Mouse (Mus musculus): ENCODE results near the gene Tmtc2. TPM values are rescaled to one million over a fixed set of nuclear protein-coding genes. Genes with fewer than 3 reads are reported as not detected.
A peak's percentile ranks its signal among the peaks of the same experiment; 100 is the strongest.

Tmtc2 gene
- polyA plus RNA-seq, 1 experiment from 2014 or later = 15.2 TPM

DNA sequence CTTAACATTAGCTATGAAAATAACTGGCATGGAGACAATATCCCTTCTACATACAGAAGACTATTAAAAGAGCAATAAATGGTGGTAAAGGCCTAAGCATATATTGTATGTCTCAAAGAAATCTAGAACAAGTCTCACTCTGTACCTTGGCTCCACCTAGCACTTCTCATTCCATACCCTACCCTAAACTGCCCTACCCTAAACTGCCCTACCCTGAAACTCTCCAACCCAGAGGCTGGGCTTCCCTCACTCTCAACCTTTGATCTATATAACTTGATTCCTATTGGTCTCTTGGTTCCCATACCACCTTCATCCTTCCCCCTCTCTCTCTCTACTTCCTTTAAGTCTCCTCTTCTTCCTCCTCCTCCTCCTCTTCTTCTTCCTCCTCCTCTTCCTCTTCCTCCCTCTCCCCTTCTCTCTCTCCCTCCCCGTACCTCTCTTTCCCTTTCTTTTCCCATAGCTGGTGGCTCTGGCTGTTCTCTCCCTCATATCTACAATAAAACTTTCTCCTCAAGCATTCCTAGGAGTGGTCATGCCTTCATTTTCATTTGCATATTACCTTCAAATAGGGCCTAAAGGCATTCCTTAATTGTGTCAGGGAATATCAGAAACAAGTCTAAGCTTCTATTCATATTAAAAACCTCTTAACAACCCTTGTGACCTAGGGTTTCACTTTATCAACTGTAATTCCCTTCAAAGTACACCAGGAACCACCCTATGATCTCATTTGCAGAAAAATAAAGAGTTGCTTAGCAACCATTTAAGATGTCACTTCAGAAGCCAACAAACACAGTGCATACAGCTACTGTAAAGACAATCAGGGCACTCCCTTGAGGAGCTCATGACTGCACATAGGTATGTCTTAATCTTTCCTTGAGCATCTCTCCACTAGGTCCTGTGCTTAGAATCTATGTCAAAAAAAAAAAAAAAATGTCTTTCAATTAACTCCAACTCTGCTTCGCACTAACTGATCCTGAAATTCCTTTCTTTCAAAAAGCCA, 29.9 kb downstream of the Tmtc2 start:
- Histone ChIP-seq H3K27me3 (no peaks in the 10 kb centered on the region), H3K36me3 (0 out of 2 replicates have a peak, but pooled peaks cover 2% of the 10 kb centered on the region), H3K4me1 (no peaks in the 10 kb centered on the region), H3K9me3 (replicated peaks) (no peaks in the 10 kb centered on the region), H3K9ac (no peak overlapping the region), H3K4me3 (replicated peaks) (no peak overlapping the region), H3K4me2 (replicated peaks) (no peak overlapping the region), H3K27ac (replicated peaks) (no peak overlapping the region)
- no peak for ATAC-seq (ENCODE audit: insufficient number of reproducible peaks, low FRiP score, low TSS enrichment, low read depth)
- WGBS = 93% methylated on average over 2 of the region's 2 CpGs

DNA sequence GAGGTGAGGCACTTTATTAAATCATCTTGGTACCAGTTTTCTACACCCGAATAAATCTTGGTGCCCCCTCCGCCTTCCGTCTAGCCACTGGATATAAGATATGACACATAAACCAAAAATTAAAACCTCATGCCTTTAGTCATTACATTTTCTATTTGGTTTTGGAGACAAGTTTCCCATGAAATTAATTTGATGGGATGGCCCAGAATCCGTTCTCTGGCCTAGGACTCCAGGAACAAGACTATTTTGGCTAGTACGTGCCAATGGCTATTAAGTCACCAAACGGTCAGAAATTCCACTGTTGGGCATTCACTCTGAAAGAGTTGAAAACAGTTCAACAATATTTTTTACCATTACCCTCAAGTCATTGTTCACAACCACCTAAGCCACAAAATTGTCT, 32.2 kb downstream of the Tmtc2 start:
- WGBS = 78% methylated on average over 6 of the region's 6 CpGs
- no peaks in the 10 kb centered on the region for H3K27me3 ChIP-seq
- H3K4me2 ChIP-seq (replicated peaks) = no peak overlapping the region

GRCm38 (mm10) chr10:105539697-105540096, 34.6 kb downstream of the Tmtc2 start:
- Histone ChIP-seq H3K4me3 (replicated peaks) (no peak overlapping the region), H3K4me1 (no peaks in the 10 kb centered on the region), H3K4me2 (replicated peaks) (no peak overlapping the region), H3K9ac (no peak overlapping the region), H3K27me3 (no peaks in the 10 kb centered on the region), H3K9me3 (replicated peaks) (no peaks in the 10 kb centered on the region), H3K27ac (replicated peaks) (no peak overlapping the region), H3K36me3 (no peaks in the 10 kb centered on the region)
- 59% methylated on average over 5 of the region's 5 CpGs for whole genome bisulfite sequencing
- no peak for ATAC-seq (ENCODE audit: insufficient number of reproducible peaks, low FRiP score, low TSS enrichment, low read depth)

More for the DNA sequence above, 32.2 kb downstream of the Tmtc2 start:
- Histone ChIP-seq H3K4me1 (no peaks in the 10 kb centered on the region), H3K9ac (no peak overlapping the region), H3K36me3 (no peaks in the 10 kb centered on the region), H3K4me3 (replicated peaks) (no peak overlapping the region), H3K9me3 (replicated peaks) (no peaks in the 10 kb centered on the region), H3K27ac (replicated peaks) (no peak overlapping the region)
- ATAC-seq (ENCODE audit: insufficient number of reproducible peaks, low FRiP score, low TSS enrichment, low read depth) = no peak

DNA sequence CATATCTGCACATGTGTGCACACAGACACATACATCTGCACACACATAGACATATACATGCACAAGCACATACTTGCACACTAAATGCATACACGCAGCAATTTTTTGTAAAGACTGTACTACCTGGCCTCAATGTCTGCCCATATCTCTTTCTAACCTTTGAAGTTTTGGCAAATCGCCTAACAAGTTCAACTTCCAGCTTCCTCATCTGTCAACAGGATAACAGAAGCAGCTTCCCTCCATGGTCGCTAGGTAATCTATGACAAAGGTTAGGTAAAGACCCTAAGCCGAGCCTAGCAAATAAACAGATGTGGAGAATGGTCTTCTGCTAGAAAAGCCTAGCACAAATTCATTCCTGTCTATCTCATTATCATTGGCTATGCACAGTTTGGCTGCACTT, 37.3 kb downstream of the Tmtc2 start:
- WGBS = 82% methylated on average over 4 of the region's 4 CpGs
- no peak overlapping the region for H3K27ac ChIP-seq (replicated peaks)
- no peak for ATAC-seq (ENCODE audit: insufficient number of reproducible peaks, low FRiP score, low TSS enrichment, low read depth)
- H3K9ac ChIP-seq = no peak overlapping the region
- no peak overlapping the region for H3K4me3 ChIP-seq (replicated peaks)
- H3K27me3 ChIP-seq = no peaks in the 10 kb centered on the region
- no peaks in the 10 kb centered on the region for H3K36me3 ChIP-seq
- H3K9me3 ChIP-seq (replicated peaks) = no peaks in the 10 kb centered on the region
- no peak overlapping the region for H3K4me2 ChIP-seq (replicated peaks)
- H3K4me1 ChIP-seq = 0 out of 2 replicates have a peak, but pooled peaks cover 4% of the 10 kb centered on the region

DNA sequence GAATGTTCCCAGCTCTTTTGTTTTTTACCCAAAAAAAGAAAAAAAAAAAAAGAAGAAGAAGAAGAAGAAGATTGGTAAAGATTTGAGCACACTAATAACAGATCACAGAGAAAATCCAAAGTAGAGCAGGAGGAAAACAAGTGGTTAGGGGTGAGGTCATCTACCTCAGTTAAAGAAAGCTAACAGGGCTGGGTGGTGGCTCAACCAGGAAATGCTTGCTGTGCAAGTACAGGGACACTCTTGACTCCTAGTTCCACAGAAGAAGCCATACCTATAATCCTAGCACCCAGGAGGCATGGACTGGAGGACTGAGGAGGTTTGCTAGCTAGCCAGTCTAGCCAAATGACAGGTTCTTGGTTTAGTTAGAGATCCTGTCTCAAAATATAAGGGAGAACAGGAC, 38.4 kb downstream of the Tmtc2 start:
- ATAC-seq (ENCODE audit: insufficient number of reproducible peaks, low FRiP score, low TSS enrichment, low read depth) = no peak
- Histone ChIP-seq H3K27ac (replicated peaks) (no peak overlapping the region), H3K27me3 (no peaks in the 10 kb centered on the region), H3K9me3 (replicated peaks) (no peaks in the 10 kb centered on the region), H3K4me1 (0 out of 2 replicates have a peak, but pooled peaks cover 4% of the 10 kb centered on the region), H3K4me2 (replicated peaks) (no peak overlapping the region), H3K4me3 (replicated peaks) (no peak overlapping the region), H3K36me3 (no peaks in the 10 kb centered on the region), H3K9ac (no peak overlapping the region)

- Histone ChIP-seq H3K27me3 (no peaks in the 10 kb centered on the region), H3K4me3 (replicated peaks) (no peak overlapping the region), H3K9ac (no peak overlapping the region), H3K4me2 (replicated peaks) (no peak overlapping the region), H3K36me3 (no peaks in the 10 kb centered on the region), H3K9me3 (replicated peaks) (no peaks in the 10 kb centered on the region), H3K4me1 (0 out of 2 replicates have a peak, but pooled peaks cover 4% of the 10 kb centered on the region), H3K27ac (replicated peaks) (no peak overlapping the region)
- ATAC-seq (ENCODE audit: insufficient number of reproducible peaks, low FRiP score, low TSS enrichment, low read depth) = no peak
- WGBS = 50% methylated on average over 7 of the region's 7 CpGs
Measured at GRCm38 (mm10) chr10:105532747-105533146, 41.5 kb downstream of the Tmtc2 start.

DNA sequence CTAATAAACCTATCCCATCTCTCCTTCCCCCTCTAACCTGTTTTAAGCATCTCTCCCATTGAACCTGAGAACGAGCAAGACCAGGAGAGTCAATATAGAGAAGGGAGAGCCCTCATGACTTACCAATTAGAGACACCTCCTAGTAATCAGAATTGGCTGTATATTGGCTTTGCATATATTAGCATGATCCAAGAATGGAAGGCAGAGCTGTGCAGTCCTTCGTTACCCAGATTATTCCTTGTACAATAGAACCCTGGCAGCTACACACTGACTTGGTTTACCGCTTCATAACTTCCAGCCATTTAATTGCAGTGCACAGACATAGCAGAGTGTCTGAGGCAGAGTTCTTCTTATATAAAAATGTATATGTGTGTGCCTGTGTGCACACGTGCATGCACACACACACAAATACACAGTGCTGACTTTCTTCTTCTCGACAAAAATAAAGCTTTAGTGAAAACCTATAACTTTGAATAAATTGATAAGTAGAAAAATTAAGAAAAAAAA, 42.2 kb downstream of the Tmtc2 start:
- no peak overlapping the region for H3K4me3 ChIP-seq (replicated peaks)
- ATAC-seq (ENCODE audit: insufficient number of reproducible peaks, low FRiP score, low TSS enrichment, low read depth) = no peak
- 87% methylated on average over 5 of the region's 5 CpGs for WGBS
- H3K4me2 ChIP-seq (replicated peaks) = no peak overlapping the region
- H3K9ac ChIP-seq = no peak overlapping the region
- no peaks in the 10 kb centered on the region for H3K27me3 ChIP-seq
- H3K36me3 ChIP-seq = no peaks in the 10 kb centered on the region
- no peak overlapping the region for H3K27ac ChIP-seq (replicated peaks)
- H3K4me1 ChIP-seq = 0 out of 2 replicates have a peak, but pooled peaks cover 4% of the 10 kb centered on the region
- H3K9me3 ChIP-seq (replicated peaks) = no peaks in the 10 kb centered on the region

DNA sequence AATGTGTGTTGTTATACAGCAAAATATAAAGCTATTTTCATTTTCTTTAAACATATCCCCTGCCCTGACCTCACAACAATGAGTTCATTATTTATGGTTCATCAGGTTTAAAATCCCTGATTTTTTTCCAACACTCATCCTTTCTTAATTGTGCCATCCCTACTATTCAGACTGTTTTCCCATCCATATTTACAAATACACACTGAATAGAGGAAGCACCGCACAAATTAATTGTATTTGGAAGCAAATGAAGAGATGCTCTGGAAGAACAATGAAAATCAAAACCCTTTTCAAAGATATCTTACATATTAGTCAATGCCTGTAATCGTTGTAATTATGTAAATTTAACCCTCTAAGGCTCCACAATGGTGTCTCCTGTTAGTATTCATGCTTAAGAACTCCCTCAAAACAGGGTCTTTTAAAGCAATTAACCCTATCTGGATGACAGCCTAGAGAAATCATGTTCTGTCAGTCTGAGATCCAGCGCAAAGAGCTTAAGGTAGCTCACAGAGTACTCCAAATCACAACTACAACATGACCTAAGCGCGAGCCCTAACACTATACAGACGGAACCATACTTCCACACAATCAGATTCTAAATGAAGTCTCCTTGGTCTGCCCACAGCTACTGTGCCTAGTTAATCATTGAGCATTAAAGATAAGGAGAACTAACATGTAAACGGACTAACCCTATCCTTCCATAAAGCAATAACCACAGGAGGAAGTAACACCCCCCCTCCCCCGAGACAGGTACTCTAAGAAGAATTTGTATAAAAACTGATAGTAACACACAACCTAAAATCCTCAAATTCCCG, 43.0 kb downstream of the Tmtc2 start:
- Histone ChIP-seq H3K27ac (replicated peaks) (no peak overlapping the region), H3K36me3 (no peaks in the 10 kb centered on the region), H3K9me3 (replicated peaks) (no peaks in the 10 kb centered on the region), H3K4me1 (0 out of 2 replicates have a peak, but pooled peaks cover 4% of the 10 kb centered on the region), H3K4me3 (replicated peaks) (no peak overlapping the region), H3K9ac (no peak overlapping the region), H3K27me3 (no peaks in the 10 kb centered on the region), H3K4me2 (replicated peaks) (no peak overlapping the region)
- no peak for ATAC-seq (ENCODE audit: insufficient number of reproducible peaks, low FRiP score, low TSS enrichment, low read depth)
- WGBS = 86% methylated on average over 9 of the region's 9 CpGs

- Histone ChIP-seq H3K4me1 (peaks cover 18% of the 10 kb centered on the region; the same call in 1 of the 2 replicates), H3K27ac (replicated peaks) (0 out of 2 replicates have a peak overlapping the region, but pooled peaks have one; percentile 12), H3K27me3 (no peaks in the 10 kb centered on the region), H3K4me3 (replicated peaks) (no peak overlapping the region), H3K36me3 (no peaks in the 10 kb centered on the region), H3K9ac (no peak overlapping the region), H3K4me2 (replicated peaks) (0 out of 2 replicates have a peak overlapping the region, but pooled peaks have one; percentile 9), H3K9me3 (replicated peaks) (no peaks in the 10 kb centered on the region)
- WGBS = 48% methylated on average over 8 of the region's 8 CpGs
- no peak for ATAC-seq (ENCODE audit: insufficient number of reproducible peaks, low FRiP score, low TSS enrichment, low read depth)
Measured at GRCm38 (mm10) chr10:105523405-105524088, 50.7 kb downstream of the Tmtc2 start.

DNA sequence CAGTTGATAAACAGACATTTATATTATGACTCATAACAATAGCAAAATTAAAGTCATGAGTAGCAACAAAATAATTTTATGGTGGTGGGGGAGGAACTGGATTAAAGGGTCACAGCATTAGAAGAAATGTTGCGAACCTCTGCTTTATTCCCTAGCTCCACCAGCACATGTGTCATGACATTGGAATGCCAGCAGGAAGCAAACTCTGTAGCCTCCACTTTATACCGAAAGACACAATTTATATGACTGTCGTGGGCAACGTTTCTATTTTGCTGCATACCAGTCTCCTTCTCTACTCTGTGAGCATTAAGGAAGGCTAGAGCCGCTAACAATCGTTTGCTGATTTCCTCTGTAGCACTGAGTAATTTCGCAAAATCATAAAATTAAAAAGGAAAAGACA, 51.8 kb downstream of the Tmtc2 start:
- H3K27me3 ChIP-seq = no peaks in the 10 kb centered on the region
- H3K27ac ChIP-seq (replicated peaks) = no peak overlapping the region
- H3K9me3 ChIP-seq (replicated peaks) = no peaks in the 10 kb centered on the region
- no peak overlapping the region for H3K9ac ChIP-seq
- no peaks in the 10 kb centered on the region for H3K36me3 ChIP-seq
- 48% methylated on average over 7 of the region's 7 CpGs for WGBS
- no peak overlapping the region for H3K4me3 ChIP-seq (replicated peaks)
- ATAC-seq (ENCODE audit: insufficient number of reproducible peaks, low FRiP score, low TSS enrichment, low read depth) = no peak
- H3K4me2 ChIP-seq (replicated peaks) = no peak overlapping the region
- H3K4me1 ChIP-seq = peaks cover 18% of the 10 kb centered on the region; the same call in 1 of the 2 replicates
